Mouse (Mus musculus) liver, embryonic 12.5 days (tissue): ENCODE results near the gene Atp1b2. TPM values are rescaled to one million over a fixed set of nuclear protein-coding genes. Genes with fewer than 3 reads are reported as not detected.
A peak's percentile ranks its signal among the peaks of the same experiment; 100 is the strongest.

Source experiments
- ATAC-seq: fragments of 200-750 bp; cut with Nextera tagmentation; 2 replicates; pipeline ENCODE4 v1.8.0; 2017; ENCODE audit warnings: moderate number of reproducible peaks, mild to moderate bottlenecking, moderate library complexity
- H3K27ac ChIP-seq: fragments of 300-500 bp; sonication (generic); 2 replicates; pipeline ENCODE4 v1.5.1; 2016; ENCODE audit warnings: mild to moderate bottlenecking
- H3K27me3 ChIP-seq: fragments of 300-500 bp; sonication (generic); replicated peaks from 2 replicates; pipeline ENCODE4 v1.6.1; 2016; ENCODE audit warnings: mild to moderate bottlenecking, moderate library complexity
- H3K36me3 ChIP-seq: fragments of 300-500 bp; sonication (generic); 2 replicates; pipeline ENCODE4 v1.6.1; 2016; ENCODE audit warnings: mild to moderate bottlenecking, moderate library complexity
- H3K4me1 ChIP-seq: fragments of 300-500 bp; sonication (generic); 2 replicates; pipeline ENCODE4 v1.6.1; 2016
- H3K4me2 ChIP-seq: fragments of 300-500 bp; sonication (generic); 2 replicates; pipeline ENCODE4 v1.6.1; 2016; ENCODE audit warnings: mild to moderate bottlenecking, moderate library complexity
- H3K4me3 ChIP-seq: fragments of 300-500 bp; sonication (generic); 2 replicates; pipeline ENCODE4 v1.5.1; 2016; ENCODE audit warnings: mild to moderate bottlenecking, moderate library complexity
- H3K9ac ChIP-seq: fragments of 300-500 bp; sonication (generic); 2 replicates; pipeline ENCODE4 v1.6.1; 2016; ENCODE audit warnings: mild to moderate bottlenecking, moderate library complexity
- H3K9me3 ChIP-seq: fragments of 300-500 bp; sonication (generic); replicated peaks from 2 replicates; pipeline ENCODE4 v1.6.1; 2016; ENCODE audit warnings: mild to moderate bottlenecking, moderate library complexity
- WGBS: fragments of 180-500 bp; shearing (Covaris S2); methylation state at CpG from one replicate; pipeline ENCODE4 v1.1.7; 2016; ENCODE audit not compliant: insufficient replicate concordance; 5-methylcytosine and 5-hydroxymethylcytosine counted together
- microRNA counts: library from miRNA; unstranded; fragments of <30 nt; microRNA quantifications from one replicate; lab custom pipeline; 2017
- microRNA-seq: library from miRNA; unstranded; fragments of <30 nt; microRNA quantifications from one replicate; pipeline ENCODE4, GENCODE M21; 2017
- polyA plus RNA-seq: library from polyadenylated mRNA; unstranded; fragments of >200 nt; fragmentation: Nextera tagmentation; extraction: Ambion mirVana; gene quantifications from 2 replicates; pipeline ENCODE4 v1.2.1, GENCODE M21; 2016

Gene Atp1b2
- polyA plus RNA-seq, 1 experiment from 2014 or later, result 38.3 TPM

GRCm38 (mm10) chr11:69553341-69553721 lies 52.4 kb downstream of the Atp1b2 start:
- Histone ChIP-seq H3K9ac (no peak overlapping the region), H3K27ac (no peak overlapping the region), H3K27me3 (peaks cover 85% of the 10 kb centered on the region), H3K4me1 (no peaks in the 10 kb centered on the region), H3K9me3 (no peaks in the 10 kb centered on the region), H3K4me2 (no peak overlapping the region), H3K36me3 (no peaks in the 10 kb centered on the region), H3K4me3 (no peak overlapping the region)
- ATAC-seq, result no peak
- 53% methylated on average over 2 of the region's 2 CpGs for WGBS

- H3K27me3 ChIP-seq, result peaks cover 85% of the 10 kb centered on the region
- no peak overlapping the region for H3K4me3 ChIP-seq
- no peaks in the 10 kb centered on the region for H3K36me3 ChIP-seq
- H3K9me3 ChIP-seq, result no peaks in the 10 kb centered on the region
- no peak for ATAC-seq
- no peak overlapping the region for H3K9ac ChIP-seq
- no peak overlapping the region for H3K4me2 ChIP-seq
- no peaks in the 10 kb centered on the region for H3K4me1 ChIP-seq
- 37% methylated on average over 14 of the region's 14 CpGs for WGBS
- no peak overlapping the region for H3K27ac ChIP-seq
These were observed 53.0 kb downstream of the Atp1b2 start for GRCm38 (mm10) chr11:69552622-69553340.

DNA sequence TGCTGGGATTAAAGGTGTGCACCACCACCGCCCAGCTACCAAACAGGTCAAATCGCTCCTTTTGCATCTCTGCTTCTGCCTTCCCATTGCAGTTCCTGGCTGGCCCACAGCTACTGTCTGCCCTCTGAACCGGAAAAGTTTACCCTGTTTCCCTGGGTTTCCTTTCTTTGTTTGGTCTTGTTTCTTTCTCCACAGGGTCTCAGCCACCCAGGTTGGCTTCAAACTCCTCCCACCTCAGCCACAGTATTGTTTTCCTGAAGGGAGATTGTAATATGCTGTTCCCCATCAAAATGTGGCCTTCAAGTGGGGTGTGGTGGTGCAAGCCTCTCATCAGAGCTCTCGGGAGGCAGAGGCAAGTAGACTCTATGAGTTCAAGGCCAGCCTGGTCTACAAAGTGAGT lies 54.4 kb downstream of the Atp1b2 start:
- ATAC-seq, result no peak
- H3K27me3 ChIP-seq, result peaks cover 85% of the 10 kb centered on the region

More for the DNA sequence above, 54.4 kb downstream of the Atp1b2 start:
- H3K4me3 ChIP-seq, result no peak overlapping the region
- WGBS, result 62% methylated on average over 4 of the region's 4 CpGs
- no peaks in the 10 kb centered on the region for H3K36me3 ChIP-seq
- no peak overlapping the region for H3K9ac ChIP-seq
- H3K9me3 ChIP-seq, result no peaks in the 10 kb centered on the region
- no peak overlapping the region for H3K4me2 ChIP-seq
- H3K4me1 ChIP-seq, result peaks cover 12% of the 10 kb centered on the region
- H3K27ac ChIP-seq, result no peak overlapping the region

MicroRNA genes within 50 kb of the gene (microRNA counts, 519-probe panel; counts per million panel counts)
- microRNA mmu-miR-467f (lab: Ali Mortazavi, UCI), result 582 counts per million, percentile 70 among the panel's probes with 10 or more counts

Small RNAs within 50 kb of the gene (microRNA-seq; reads per million reads assigned to microRNA genes)
- not detected for gene Mir467f

Other genes with a start within 250 kb of the Atp1b2 start
- 4.7 and 6.4 TPM in 2 replicates for gene Chd3, start 236.5 kb downstream of the Atp1b2 start, polyA plus RNA-seq
- gene Naa38, start 210.5 kb downstream of the Atp1b2 start, polyA plus RNA-seq, result 111 and 119 TPM in 2 replicates
- gene Cyb5d1, start 210.3 kb downstream of the Atp1b2 start, polyA plus RNA-seq, result 15.1 and 15.7 TPM in 2 replicates
- gene Tmem88, start 207.7 kb downstream of the Atp1b2 start, polyA plus RNA-seq, result 14.4 and 15.4 TPM in 2 replicates
- 7.1 and 7.5 TPM in 2 replicates for gene Kdm6b, start 192.3 kb downstream of the Atp1b2 start, polyA plus RNA-seq
- 0.06 and 0.17 TPM in 2 replicates for gene Dnah2, start 56.8 kb downstream of the Atp1b2 start, polyA plus RNA-seq
- gene Efnb3, start 45.7 kb downstream of the Atp1b2 start, polyA plus RNA-seq, result 1.7 and 2.3 TPM in 2 replicates
- 24.3 and 27.1 TPM in 2 replicates for gene Wrap53, start 25.7 kb downstream of the Atp1b2 start, polyA plus RNA-seq
- gene Trp53, start 25.6 kb downstream of the Atp1b2 start, polyA plus RNA-seq, result 110 TPM in 2 replicates
- gene Shbg, start 12.0 kb upstream of the Atp1b2 start, polyA plus RNA-seq, result 33.0 and 34.9 TPM in 2 replicates
- 11.5 and 12.4 TPM in 2 replicates for gene Sat2, start 16.1 kb upstream of the Atp1b2 start, polyA plus RNA-seq
- gene Fxr2, start 27.0 kb upstream of the Atp1b2 start, polyA plus RNA-seq, result 22.5 and 23.4 TPM in 2 replicates
- not detected in 2 replicates for gene Sox15, start 49.4 kb upstream of the Atp1b2 start, polyA plus RNA-seq
- gene Mpdu1, start 56.7 kb upstream of the Atp1b2 start, polyA plus RNA-seq, result 38.2 and 39.4 TPM in 2 replicates
- gene Cd68, start 60.2 kb upstream of the Atp1b2 start, polyA plus RNA-seq, result 14.5 and 15.0 TPM in 2 replicates
- gene Eif4a1, start 66.5 kb upstream of the Atp1b2 start, polyA plus RNA-seq, result 393 and 408 TPM in 2 replicates
- 53.8 and 56.2 TPM in 2 replicates for gene Senp3, start 76.1 kb upstream of the Atp1b2 start, polyA plus RNA-seq
- 0.14 and 0.23 TPM in 2 replicates for gene Tnfsf13, start 79.8 kb upstream of the Atp1b2 start, polyA plus RNA-seq
- 3.3 and 3.6 TPM in 2 replicates for gene Tnfsf12, start 89.9 kb upstream of the Atp1b2 start, polyA plus RNA-seq
- gene Tnfsfm13, start 90.2 kb upstream of the Atp1b2 start, polyA plus RNA-seq, result 0.72 and 0.98 TPM in 2 replicates
- gene Polr2a, start 152.7 kb upstream of the Atp1b2 start, polyA plus RNA-seq, result 17.4 and 20.2 TPM in 2 replicates
- gene Slc35g3, start 156.0 kb upstream of the Atp1b2 start, polyA plus RNA-seq, result not detected in 2 replicates
- gene Zbtb4, start 160.0 kb upstream of the Atp1b2 start, polyA plus RNA-seq, result 0.43 and 0.70 TPM in 2 replicates
- 0.63 and 0.64 TPM in 2 replicates for gene Chrnb1, start 190.0 kb upstream of the Atp1b2 start, polyA plus RNA-seq
- 0.45 and 0.48 TPM in 2 replicates for gene Fgf11, start 195.9 kb upstream of the Atp1b2 start, polyA plus RNA-seq
- 0.59 and 0.72 TPM in 2 replicates for gene Tmem102, start 199.7 kb upstream of the Atp1b2 start, polyA plus RNA-seq
- not detected in 2 replicates for gene Gm39566, start 209.4 kb upstream of the Atp1b2 start, polyA plus RNA-seq
- not detected in 2 replicates for gene Spem2, start 212.5 kb upstream of the Atp1b2 start, polyA plus RNA-seq
- not detected in 2 replicates for gene Spem1, start 216.2 kb upstream of the Atp1b2 start, polyA plus RNA-seq
- gene Nlgn2, start 231.8 kb upstream of the Atp1b2 start, polyA plus RNA-seq, result 1.3 and 1.4 TPM in 2 replicates
- 330 and 338 TPM in 2 replicates for gene Tmem256, start 232.6 kb upstream of the Atp1b2 start, polyA plus RNA-seq
- gene Plscr3, start 240.4 kb upstream of the Atp1b2 start, polyA plus RNA-seq, result 37.0 and 37.7 TPM in 2 replicates